Mouse (Mus musculus) CH12.LX (cell line): ENCODE results near the gene Prss41. TPM values are rescaled to one million over a fixed set of nuclear protein-coding genes. Genes with fewer than 3 reads are reported as not detected.
"Not testable (repeated sequence)": the region's sequence is repeated elsewhere in the genome, so short reads cannot be mapped to it uniquely, and the experiment has no call there.

Experiments
- DNase-seq: peaks from one replicate; pipeline ENCODE4 v3.0.0-alpha.2; 2013; ENCODE audit errors: extremely low read depth
- H3K27ac ChIP-seq: 2 replicates; pipeline ENCODE4 v1.5.1; 2012; ENCODE audit warnings: low read depth, mild to moderate bottlenecking, control low read depth, moderate library complexity; ENCODE audit not compliant: insufficient read depth
- H3K27me3 ChIP-seq: replicated peaks from 2 replicates; pipeline ENCODE3; 2012; ENCODE audit warnings: inconsistent platforms
- H3K36me3 ChIP-seq, 2 experiments: replicated peaks in 1 of 2; 2 replicates each; pipeline versions ENCODE3 to v1.6.1; 2012; ENCODE audit warnings: inconsistent platforms in 1 of 2, low read length in 1 of 2, mild to moderate bottlenecking in 1 of 2, mixed read lengths in 1 of 2, moderate library complexity in 1 of 2; ENCODE audit not compliant: control insufficient read depth in 1 of 2, insufficient read depth in 1 of 2
- H3K4me1 ChIP-seq, 2 experiments: 2 replicates each; pipeline ENCODE4 v1.6.1; 2012; ENCODE audit warnings: inconsistent platforms in 1 of 2, moderate library complexity in 1 of 2; ENCODE audit not compliant: insufficient read depth in 2 of 2, control insufficient read depth in 1 of 2
- H3K4me2 ChIP-seq: 2 replicates; pipeline ENCODE4 v1.6.1; 2012; ENCODE audit warnings: low read depth, mild to moderate bottlenecking, control low read depth; ENCODE audit not compliant: poor library complexity, insufficient read depth, severe bottlenecking
- H3K4me3 ChIP-seq, 3 experiments: fragments of 150-350 bp in 1 of 3; sonication (generic) in 1 of 3; replicated peaks in 1 of 3; 2 replicates each; pipeline versions ENCODE3 to v1.5.1; 2011 to 2012; ENCODE audit warnings: low read depth in 2 of 3, low read length in 2 of 3, mild to moderate bottlenecking in 2 of 3, moderate library complexity in 2 of 3, control low read depth in 1 of 3, improper control_type of control experiment in 1 of 3, inconsistent platforms in 1 of 3, mixed read lengths in 1 of 3; ENCODE audit not compliant: poor library complexity in 1 of 3
- H3K79me2 ChIP-seq: replicated peaks from 2 replicates; pipeline ENCODE4 v1.6.1; 2012; ENCODE audit warnings: mild to moderate bottlenecking, moderate library complexity; ENCODE audit not compliant: control insufficient read depth, poor library complexity, insufficient read depth, severe bottlenecking; ENCODE audit errors: extremely low read depth
- H3K9ac ChIP-seq: 2 replicates; pipeline ENCODE4 v1.6.1; 2012; ENCODE audit warnings: low read depth, mild to moderate bottlenecking, control low read depth, moderate library complexity; ENCODE audit not compliant: insufficient read depth
- H3K9me3 ChIP-seq: replicated peaks from 2 replicates; pipeline ENCODE3; 2012; ENCODE audit warnings: low read length, inconsistent platforms, mixed read lengths
- BHLHE40 ChIP-seq: IDR thresholded peaks from 2 replicates; pipeline ENCODE4 v1.6.1; 2011; ENCODE audit warnings: mild to moderate bottlenecking, low read depth, low read length, improper control_type of control experiment
- CHD1 ChIP-seq: IDR thresholded peaks from 2 replicates; pipeline ENCODE4 v1.6.1; 2012; ENCODE audit warnings: low read depth, low read length, improper control_type of control experiment, inconsistent platforms
- CHD2 ChIP-seq: IDR thresholded peaks from 2 replicates; pipeline ENCODE4 v1.6.1; 2011; ENCODE audit warnings: low read length, improper control_type of control experiment
- CTCF ChIP-seq, 2 experiments: IDR thresholded peaks in 1 of 2; conservative IDR thresholded peaks in 1 of 2; 2 replicates each; pipeline ENCODE4 v1.5.1; 2011 to 2012; ENCODE audit warnings: low read depth in 2 of 2, low read length in 2 of 2, improper control_type of control experiment in 1 of 2, inconsistent platforms in 1 of 2, mild to moderate bottlenecking in 1 of 2, moderate library complexity in 1 of 2
- ELF1 ChIP-seq: IDR thresholded peaks from 2 replicates; pipeline ENCODE4 v1.6.1; 2014; ENCODE audit warnings: low read depth, mild to moderate bottlenecking, inconsistent platforms, low read length, improper control_type of control experiment
- EP300 ChIP-seq: IDR thresholded peaks from 2 replicates; pipeline ENCODE4 v1.6.1; 2011; ENCODE audit warnings: low read length, improper control_type of control experiment
- ETS1 ChIP-seq: conservative IDR thresholded peaks from 2 replicates; pipeline ENCODE4 v1.6.1; 2012; ENCODE audit warnings: low read depth, mild to moderate bottlenecking, inconsistent platforms, low read length, improper control_type of control experiment, moderate library complexity
- JUN ChIP-seq: IDR thresholded peaks from 2 replicates; pipeline ENCODE4 v1.6.1; 2011; ENCODE audit warnings: low read depth, mild to moderate bottlenecking, low read length, improper control_type of control experiment, moderate library complexity; ENCODE audit not compliant: insufficient read depth
- MAX ChIP-seq: IDR thresholded peaks from 2 replicates; pipeline ENCODE4 v1.6.1; 2011; ENCODE audit warnings: low read length, improper control_type of control experiment
- MAZ ChIP-seq: IDR thresholded peaks from 2 replicates; pipeline ENCODE4 v1.6.1; 2012; ENCODE audit warnings: low read depth, mild to moderate bottlenecking, inconsistent platforms, low read length, improper control_type of control experiment, moderate library complexity
- MXI1 ChIP-seq: IDR thresholded peaks from 2 replicates; pipeline ENCODE4 v1.6.1; 2011; ENCODE audit warnings: mild to moderate bottlenecking, low read depth, low read length, improper control_type of control experiment
- PAX5 ChIP-seq: IDR thresholded peaks from 2 replicates; pipeline ENCODE4 v1.6.1; 2012; ENCODE audit warnings: low read length, inconsistent platforms, mixed read lengths
- RAD21 ChIP-seq: IDR thresholded peaks from 2 replicates; pipeline ENCODE4 v1.6.1; 2011; ENCODE audit warnings: low read depth, mild to moderate bottlenecking, low read length, improper control_type of control experiment, moderate library complexity
- RCOR1 ChIP-seq: conservative IDR thresholded peaks from 2 replicates; pipeline ENCODE4 v1.6.1; 2012; ENCODE audit warnings: low read depth, mild to moderate bottlenecking, inconsistent platforms, low read length, improper control_type of control experiment
- SMC3 ChIP-seq: IDR thresholded peaks from 2 replicates; pipeline ENCODE4 v1.6.1; 2011; ENCODE audit warnings: low read depth, low read length, improper control_type of control experiment
- TCF12 ChIP-seq: IDR thresholded peaks from 2 replicates; pipeline ENCODE4 v1.6.1; 2014; ENCODE audit warnings: low read depth, mild to moderate bottlenecking, inconsistent platforms, low read length, improper control_type of control experiment
- USF1 ChIP-seq: IDR thresholded peaks from 2 replicates; pipeline ENCODE4 v1.6.1; 2014; ENCODE audit warnings: low read depth, mild to moderate bottlenecking, inconsistent platforms, low read length, improper control_type of control experiment
- USF2 ChIP-seq: conservative IDR thresholded peaks from 2 replicates; pipeline ENCODE4 v1.6.1; 2011; ENCODE audit warnings: low read depth, low read length, improper control_type of control experiment
- ZC3H11A ChIP-seq: IDR thresholded peaks from 2 replicates; pipeline ENCODE4 v1.6.1; 2012; ENCODE audit warnings: low read depth, mild to moderate bottlenecking, inconsistent platforms, low read length, improper control_type of control experiment
- dilution Hi-C: fragments of 300-500 bp; cut with MboI; formaldehyde crosslinking; loops from 2 replicates; pipeline ENCODE4 v1.14.3; 2020; ENCODE audit warnings: low sequenced_read_pairs; ENCODE audit not compliant: extremely low pct_unique_long_range_greater_than_20kb, extremely low pct_ligation_motif_present
- in situ Hi-C: fragments of 300-500 bp; cut with MboI; formaldehyde crosslinking; loops from 3 replicates; pipeline ENCODE4 v1.14.3; 2019; ENCODE audit warnings: low sequenced_read_pairs, low pct_ligation_motif_present, low pct_unique_long_range_greater_than_20kb, mixed read lengths
- polyA plus RNA-seq: library from polyadenylated mRNA; unstranded; fragments of >175 nt; gene quantifications from 2 replicates; pipeline ENCODE4 v1.2.1, GENCODE M21; 2012; ENCODE audit warnings: low read depth; ENCODE audit not compliant: insufficient read length
- total RNA-seq, 2 experiments: library from RNA; depleted of rRNA; stranded (reverse); fragments of 300-350 nt in 1 of 2; fragments of >200 nt in 1 of 2; gene quantifications; 2 replicates each; pipeline ENCODE4 v1.2.3; 2012 to 2014

Gene Prss41
- total RNA-seq (2012; rRNA removed) (0.46 and 1.0 TPM in 2 replicates), total RNA-seq (2014; rRNA removed) (0.16 TPM in 2 replicates), polyA plus RNA-seq (0.22 and 0.24 TPM in 2 replicates)

- H3K4me3 ChIP-seq, result peak within 1 kb of the TSS in 1 of 3 experiments; percentile 11
- no peaks in the 10 kb centered on the region for H3K27me3 ChIP-seq
- no peak within 1 kb of the TSS for H3K9ac ChIP-seq
- in situ Hi-C loops (no loop called here), dilution Hi-C loops (no loop called here)
- 0 out of 2 replicates have a peak, but pooled peaks have one; percentile 37 for TF ChIP-seq TCF12
- no peak for TF ChIP-seq ETS1
- TF ChIP-seq BHLHE40, result peak; percentile 82
- no peak for TF ChIP-seq ELF1
- TF ChIP-seq CHD2, result no peak
- TF ChIP-seq RAD21, result peak; percentile 48
- 0 out of 2 replicates have a peak, but pooled peaks have one; percentile 35 for TF ChIP-seq MAX
- no peak for TF ChIP-seq JUN
- peak; percentile 31; the same call in 1 of the 2 replicates for TF ChIP-seq USF1
- no peak for TF ChIP-seq MXI1
- peak; percentile 35 to 76; a peak in 3 of 4 replicates for TF ChIP-seq CTCF (conservative IDR thresholded peaks at IDR 0.05 in 1 of 2, IDR thresholded peaks at IDR 0.05 in 1 of 2; ENCODE audit: low read depth in 2 of 2, low read length in 2 of 2)
- peak; percentile 40 for TF ChIP-seq SMC3
- H3K4me2 ChIP-seq, result peak within 1 kb of the TSS; percentile 13; the same call in 1 of the 2 replicates
- H3K4me1 ChIP-seq, result peaks cover 4 to 5% of the 10 kb centered on the region in 2 experiments; a peak in 1 of 4 replicates
- H3K36me3 ChIP-seq, result no peaks in the 10 kb centered on the region
- H3K27ac ChIP-seq, result no peak within 1 kb of the TSS
- H3K9me3 ChIP-seq, result no peaks in the 10 kb centered on the region
- DNase-seq, result peak; percentile 48
- H3K79me2 ChIP-seq, result no peaks in the 10 kb centered on the region
These were observed at the start of gene Prss41, which contains the start of gene Prss32 for GRCm38 (mm10) chr17:23843812-23844273. Prss41 (minus strand) TSS chr17:23844172. Prss32 (plus strand) TSS chr17:23843855.

GRCm38 (mm10) chr17:23880576-23880975 lies 36.6 kb upstream of the Prss41 start, which contains the start of the genes Dcpp1 and Dcpp2:
Dcpp1 (plus strand) TSS chr17:23880876.
Dcpp2 (plus strand) TSS chr17:23880880.
- DNase-seq, dilution Hi-C loops, H3K4me1 ChIP-seq: not testable (repeated sequence)

DNA sequence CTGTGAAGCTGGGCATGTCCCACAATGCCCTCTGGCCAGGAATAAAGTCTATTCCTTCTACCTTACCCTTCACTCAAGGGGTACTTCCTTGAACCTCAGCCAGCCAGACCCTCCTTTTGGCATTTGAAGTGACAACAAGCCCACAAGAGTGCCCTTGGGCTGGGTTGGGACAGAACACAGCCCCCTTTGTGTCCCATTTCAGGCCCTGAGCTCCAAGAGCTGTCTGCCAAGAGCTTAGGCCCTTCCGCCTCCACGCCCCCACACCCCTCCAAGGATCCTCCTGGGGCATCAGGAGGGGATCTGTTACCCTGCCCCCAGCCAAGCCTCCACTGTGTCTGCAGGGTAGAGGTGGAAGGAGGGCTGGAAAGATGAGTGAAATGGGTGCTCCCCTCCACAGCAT lies 33.2 kb upstream of the Prss41 start:
- Histone ChIP-seq H3K9me3 (no peaks in the 10 kb centered on the region), H3K4me2 (no peak overlapping the region), H3K36me3 (no peaks in the 10 kb centered on the region), H3K27me3 (peaks cover 33% of the 10 kb centered on the region), H3K9ac (no peak overlapping the region), H3K4me3 (no peak overlapping the region), H3K79me2 (no peaks in the 10 kb centered on the region), H3K27ac (no peak overlapping the region), H3K4me1 (no peaks in the 10 kb centered on the region)
- in situ Hi-C loops (no loop called here), dilution Hi-C loops (no loop called here)
- no peak for TF ChIP-seq PAX5
- no peak for TF ChIP-seq EP300
- no peak for TF ChIP-seq CHD1
- no peak for TF ChIP-seq RCOR1
- TF ChIP-seq MAZ, result no peak
- no peak for TF ChIP-seq CHD2
- no peak for TF ChIP-seq USF2
- TF ChIP-seq ZC3H11A, result no peak
- TF ChIP-seq USF1, result no peak
- no peak for TF ChIP-seq ETS1
- no peak for DNase-seq

More at GRCm38 (mm10) chr17:23880576-23880975, 36.6 kb upstream of the Prss41 start, which contains the start of the genes Dcpp1 and Dcpp2:
- H3K27me3 ChIP-seq, result peaks cover 27% of the 10 kb centered on the region
- H3K9me3 ChIP-seq, H3K36me3 ChIP-seq, H3K9ac ChIP-seq, in situ Hi-C loops, H3K79me2 ChIP-seq, H3K4me2 ChIP-seq, H3K4me3 ChIP-seq, H3K27ac ChIP-seq: not testable (repeated sequence)
